Mouse (Mus musculus) cerebellum, adult 2 months (tissue): ENCODE measurements around the gene Slc4a5. TPM values are rescaled to one million over a fixed set of nuclear protein-coding genes. Genes with fewer than 3 reads are reported as not detected.

Source experiments
- DNase-seq, 2 experiments: peaks; one replicate each; pipeline ENCODE4 v3.0.0; 2021
- H3K27ac ChIP-seq: fragments of 200-500 bp; 2 replicates; pipeline ENCODE4 v1.5.1; 2012; ENCODE audit warnings: low read length, control low read depth, inconsistent platforms; ENCODE audit not compliant: insufficient read depth
- H3K27me3 ChIP-seq: fragments of 200-500 bp; 2 replicates; pipeline ENCODE4 v1.6.1; 2012; ENCODE audit warnings: inconsistent platforms, mild to moderate bottlenecking, low read length, moderate library complexity; ENCODE audit not compliant: control insufficient read depth, insufficient read depth
- H3K4me1 ChIP-seq: fragments of 200-500 bp; 2 replicates; pipeline ENCODE4 v1.6.1; 2011; ENCODE audit warnings: low read length; ENCODE audit not compliant: control insufficient read depth, insufficient read depth
- H3K4me3 ChIP-seq: fragments of 200-500 bp; replicated peaks from 2 replicates; pipeline ENCODE3; 2011; ENCODE audit warnings: mild to moderate bottlenecking, low read depth, low read length, control low read depth; ENCODE audit not compliant: insufficient read depth
- CTCF ChIP-seq: fragments of 200-500 bp; IDR thresholded peaks from 2 replicates; pipeline ENCODE4 v1.5.1; 2011; ENCODE audit warnings: low read depth, mild to moderate bottlenecking, control low read depth, low read length, moderate library complexity, borderline replicate concordance; ENCODE audit not compliant: insufficient read depth
- POLR2A ChIP-seq: fragments of 200-500 bp; IDR thresholded peaks from 2 replicates; pipeline ENCODE4 v1.6.1; 2011; ENCODE audit warnings: low read length, control low read depth, borderline replicate concordance; ENCODE audit not compliant: insufficient read depth
- WGBS: fragments of 180-500 bp; shearing (Covaris S2); methylation state at CpG from one replicate; pipeline ENCODE4 v1.1.7; 2018; 5-methylcytosine and 5-hydroxymethylcytosine counted together
- polyA plus RNA-seq: library from polyadenylated mRNA; depleted of rRNA; stranded (reverse); fragments of >200 nt; gene quantifications from 2 replicates; pipeline ENCODE4 v1.2.3, GENCODE M21; 2012; rRNA removed

Slc4a5 gene
- polyA plus RNA-seq, 1 experiment = 2.8 TPM

DNA sequence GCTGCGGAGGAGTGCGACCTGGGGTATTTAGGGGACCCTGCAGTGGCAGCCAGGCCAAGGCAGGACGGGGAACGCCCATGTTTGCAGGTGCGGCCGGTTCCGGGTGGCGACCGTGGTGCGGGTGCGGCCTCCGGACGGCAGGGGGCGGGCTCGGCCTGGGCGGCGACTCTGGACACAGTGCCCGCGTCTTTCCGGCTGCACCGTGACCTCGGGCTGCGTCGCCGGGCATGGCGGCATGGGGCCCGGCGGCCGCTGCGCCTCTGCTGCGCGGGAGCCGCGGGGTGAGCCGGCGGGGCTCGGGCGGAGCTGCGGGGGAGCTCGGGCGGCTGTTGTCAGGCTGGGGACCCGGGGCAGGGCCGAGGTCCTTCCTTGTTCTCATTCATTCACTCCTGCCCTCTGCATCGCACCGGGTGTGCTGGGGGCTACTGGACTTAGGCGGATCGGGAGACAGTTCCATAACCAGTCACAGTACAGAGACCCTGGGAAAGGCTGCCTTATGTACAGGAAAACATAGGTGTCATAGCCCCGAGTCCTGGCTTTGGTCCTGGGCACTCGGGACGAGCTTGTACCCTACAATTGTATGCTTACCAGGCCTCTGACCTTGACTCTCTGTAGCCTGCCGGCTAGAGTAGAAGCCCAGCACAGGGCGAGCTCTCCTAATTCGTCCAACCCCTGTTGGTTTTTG is 129.8 kb downstream of the Slc4a5 start:
- under 1% methylated on average over 52 of the region's 53 CpGs for WGBS
- TF ChIP-seq CTCF (peak; percentile 84), POLR2A (peak; percentile 61)

DNA sequence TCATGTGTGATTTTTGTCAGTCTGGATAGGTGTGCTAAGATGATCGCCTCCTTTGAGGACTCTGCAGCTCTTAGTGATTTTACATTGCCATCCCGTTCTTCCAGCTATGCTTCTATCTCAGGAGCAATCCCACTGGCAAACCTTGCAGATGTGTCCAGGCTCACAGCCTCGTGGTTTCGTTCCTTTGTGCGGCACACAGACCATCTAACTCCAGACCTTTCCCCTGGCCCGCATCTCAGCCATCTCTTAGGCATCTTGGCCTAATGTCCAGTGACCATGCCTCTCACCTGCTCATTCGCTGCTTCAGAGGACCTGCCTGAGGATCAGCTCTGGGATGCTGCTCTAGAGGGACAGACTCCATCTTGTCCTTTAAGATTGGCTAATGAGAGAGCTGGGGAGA is 130.5 kb downstream of the Slc4a5 start:
- Histone ChIP-seq H3K27ac (peak overlapping the region; percentile 76), H3K4me3 (peak overlapping the region; percentile 81), H3K4me1 (peaks cover 22% of the 10 kb centered on the region), H3K27me3 (no peaks in the 10 kb centered on the region)
- no peak for TF ChIP-seq CTCF
- no peak for TF ChIP-seq POLR2A
- 73% methylated on average over 7 of the region's 7 CpGs for WGBS
- peak in 1 of 2 experiments; percentile 34 for DNase-seq

More for the DNA sequence above, 129.8 kb downstream of the Slc4a5 start:
- Histone ChIP-seq H3K27ac (peak overlapping the region; percentile 76), H3K4me3 (peak overlapping the region; percentile 81), H3K4me1 (peaks cover 22% of the 10 kb centered on the region), H3K27me3 (no peaks in the 10 kb centered on the region)
- DNase-seq = peak; percentile 91 to 97

DNA sequence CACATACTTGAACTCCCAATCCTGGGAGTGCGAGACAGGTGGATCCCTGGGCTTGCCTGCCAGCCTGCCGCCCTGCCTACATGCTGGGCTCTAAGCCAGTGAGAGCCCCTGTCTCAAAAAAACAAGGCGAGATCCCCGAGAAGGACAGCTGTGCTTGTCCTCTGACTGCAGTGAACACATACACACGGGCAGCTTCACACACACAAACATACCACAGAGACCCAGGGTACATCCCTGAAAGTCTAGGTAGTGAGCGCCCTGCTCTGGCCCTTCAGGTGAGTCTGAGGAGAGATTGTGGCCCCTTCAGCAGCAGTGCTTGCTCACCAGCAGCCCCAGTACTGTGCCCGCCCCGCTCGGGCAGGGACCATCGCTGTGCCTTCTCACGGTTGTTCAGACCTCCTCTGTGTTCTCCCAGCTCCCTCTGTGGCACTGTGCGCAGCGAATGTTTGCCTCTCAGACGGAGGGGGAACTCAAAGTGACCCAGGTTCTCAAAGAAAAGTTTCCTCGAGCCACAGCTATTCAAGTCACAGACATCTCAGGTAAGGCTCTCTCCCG is 131.3 kb downstream of the Slc4a5 start:
- peaks cover 22% of the 10 kb centered on the region for H3K4me1 ChIP-seq
- 77% methylated on average over 16 of the region's 16 CpGs for WGBS
- H3K4me3 ChIP-seq = peak overlapping the region; percentile 3
- DNase-seq = peak in 1 of 2 experiments; percentile 25
- H3K27ac ChIP-seq = peak overlapping the region; percentile 76
- TF ChIP-seq POLR2A = no peak
- no peak for TF ChIP-seq CTCF
- H3K27me3 ChIP-seq = no peaks in the 10 kb centered on the region

DNA sequence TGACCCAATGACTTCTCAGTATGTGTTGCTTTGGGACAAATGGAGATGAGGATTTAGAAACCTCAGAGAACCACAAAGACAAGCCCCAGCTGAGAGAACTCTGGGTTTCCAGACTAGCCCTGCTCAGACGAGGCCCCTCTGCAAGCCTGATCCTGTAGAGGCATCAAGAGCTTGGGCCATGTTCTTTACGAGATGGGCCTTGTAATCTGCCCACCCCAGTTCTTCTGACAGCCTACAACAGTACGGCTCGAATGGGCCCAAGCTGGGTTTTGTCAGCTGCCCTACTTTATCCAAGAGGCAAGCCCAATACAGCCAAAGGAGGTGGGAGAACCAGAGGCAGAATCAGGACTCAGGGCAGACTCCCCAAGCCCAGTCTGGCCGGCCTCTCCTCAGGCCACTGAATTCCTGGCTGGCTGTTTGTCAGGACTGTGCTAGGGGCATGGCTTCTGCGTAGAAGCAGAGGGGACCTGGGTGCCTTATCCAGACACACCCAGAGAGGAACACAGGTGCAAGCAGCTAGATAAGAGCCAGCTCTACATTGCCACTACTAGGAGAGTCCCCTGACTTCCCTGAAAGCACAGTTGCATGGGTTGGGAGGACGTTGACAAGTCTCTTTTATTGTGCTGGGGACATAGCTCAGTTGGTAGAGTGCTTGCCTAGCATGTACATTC is 132.0 kb downstream of the Slc4a5 start:
- WGBS = 75% methylated on average over 7 of the region's 7 CpGs
- H3K4me1 ChIP-seq = peaks cover 25% of the 10 kb centered on the region
- no peaks in the 10 kb centered on the region for H3K27me3 ChIP-seq
- no peak for TF ChIP-seq CTCF
- no peak for TF ChIP-seq POLR2A
- DNase-seq = peak in 1 of 2 experiments; percentile 21
- H3K27ac ChIP-seq = peak overlapping the region; percentile 76
- H3K4me3 ChIP-seq = no peak overlapping the region

DNA sequence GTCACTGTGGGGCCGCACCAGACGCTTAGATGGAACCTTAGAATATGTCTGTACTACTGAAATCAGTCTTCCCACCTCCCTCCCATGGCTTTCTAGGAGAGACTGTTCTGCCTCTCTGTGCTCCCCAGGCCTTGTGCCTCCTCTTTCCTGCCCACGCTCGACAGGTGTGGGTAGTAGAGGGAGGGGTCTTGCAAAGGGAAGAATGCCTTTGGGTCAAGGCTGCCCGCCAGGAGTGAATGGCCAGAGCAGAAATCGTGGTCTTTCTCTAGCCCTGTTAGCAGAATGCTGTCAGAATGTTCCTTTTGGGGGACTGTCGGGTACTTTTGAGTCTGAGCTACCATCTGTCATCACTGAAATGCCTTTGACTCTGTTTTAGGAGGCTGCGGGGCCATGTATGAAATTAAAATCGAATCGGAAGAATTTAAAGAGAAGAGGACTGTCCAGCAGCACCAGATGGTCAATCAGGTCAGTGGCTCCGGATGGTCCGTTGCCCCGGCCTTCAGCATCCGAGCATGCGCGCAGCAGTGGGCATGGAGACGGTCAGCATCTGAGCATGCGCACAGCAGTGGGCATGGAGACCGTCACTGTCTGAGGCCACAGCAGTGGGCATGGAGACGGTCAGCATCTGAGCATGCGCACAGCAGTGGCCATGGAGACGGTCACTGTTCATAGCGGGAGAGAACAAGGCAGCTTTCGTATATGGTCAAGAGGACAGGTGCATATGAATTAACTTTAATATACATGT is 133.2 kb downstream of the Slc4a5 start:
- H3K4me1 ChIP-seq = peaks cover 28% of the 10 kb centered on the region
- 27% methylated on average over 24 of the region's 24 CpGs for WGBS
- H3K27me3 ChIP-seq = no peaks in the 10 kb centered on the region
- H3K4me3 ChIP-seq = peak overlapping the region; percentile 3
- H3K27ac ChIP-seq = peak overlapping the region; percentile 76
- TF ChIP-seq POLR2A = peak; percentile 45; the same call in 1 of the 2 replicates
- TF ChIP-seq CTCF = no peak
- DNase-seq = peak; percentile 91 to 96

Other genes with a start within 250 kb of the Slc4a5 start
- gene Dok1, start 186.4 kb upstream of the Slc4a5 start, polyA plus RNA-seq = 1.7 and 2.1 TPM in 2 replicates
- 3.5 and 3.8 TPM in 2 replicates for gene Loxl3, start 185.7 kb upstream of the Slc4a5 start, polyA plus RNA-seq
- gene Aup1, start 165.3 kb upstream of the Slc4a5 start, polyA plus RNA-seq = 271 and 276 TPM in 2 replicates
- gene Htra2, start 164.6 kb upstream of the Slc4a5 start, polyA plus RNA-seq = 57.6 and 58.2 TPM in 2 replicates
- 0.92 and 0.93 TPM in 2 replicates for gene Dqx1, start 162.0 kb upstream of the Slc4a5 start, polyA plus RNA-seq
- not detected in 2 replicates for gene Tlx2, start 149.5 kb upstream of the Slc4a5 start, polyA plus RNA-seq
- gene Pcgf1, start 142.0 kb upstream of the Slc4a5 start, polyA plus RNA-seq = 57.5 and 61.6 TPM in 2 replicates
- gene Lbx2, start 133.5 kb upstream of the Slc4a5 start, polyA plus RNA-seq = 0.28 TPM in 1 of 2 replicates, not detected in the other
- 9.1 and 12.4 TPM in 2 replicates for gene Ccdc142, start 118.2 kb upstream of the Slc4a5 start, polyA plus RNA-seq
- 9.9 TPM in 2 replicates for gene Gm42688, start 118.2 kb upstream of the Slc4a5 start, polyA plus RNA-seq
- gene Mrpl53, start 110.8 kb upstream of the Slc4a5 start, polyA plus RNA-seq = 109 and 114 TPM in 2 replicates
- 31.7 and 33.5 TPM in 2 replicates for gene Mogs, start 104.3 kb upstream of the Slc4a5 start, polyA plus RNA-seq
- gene Wbp1, start 98.3 kb upstream of the Slc4a5 start, polyA plus RNA-seq = 88.2 and 93.1 TPM in 2 replicates
- gene Ino80b, start 94.4 kb upstream of the Slc4a5 start, polyA plus RNA-seq = 25.1 and 25.3 TPM in 2 replicates
- gene Rtkn, start 84.4 kb upstream of the Slc4a5 start, polyA plus RNA-seq = 88.8 and 97.2 TPM in 2 replicates
- gene Wdr54, start 63.4 kb upstream of the Slc4a5 start, polyA plus RNA-seq = 22.7 and 29.1 TPM in 2 replicates
- 6.6 and 8.1 TPM in 2 replicates for gene 1700003E16Rik, start 63.4 kb upstream of the Slc4a5 start, polyA plus RNA-seq
- 394 and 406 TPM in 2 replicates for gene Dctn1, start 53.9 kb upstream of the Slc4a5 start, polyA plus RNA-seq
- 13.6 and 15.4 TPM in 2 replicates for gene Mthfd2, start 106.1 kb downstream of the Slc4a5 start, polyA plus RNA-seq
- 16.0 and 16.3 TPM in 2 replicates for gene Mob1a, start 106.2 kb downstream of the Slc4a5 start, polyA plus RNA-seq
- 87.1 and 90.2 TPM in 2 replicates for gene Bola3, start 129.3 kb downstream of the Slc4a5 start, polyA plus RNA-seq
- gene Tet3, start 239.3 kb downstream of the Slc4a5 start, polyA plus RNA-seq = 22.5 and 24.7 TPM in 2 replicates